Mouse (Mus musculus): Measurements from ENCODE around the gene Strbp. TPM values are rescaled to one million over a fixed set of nuclear protein-coding genes. Genes with fewer than 3 reads are reported as not detected.
A peak's percentile ranks its signal among the peaks of the same experiment; 100 is the strongest.
"Not testable (repeated sequence)": the region's sequence is repeated elsewhere in the genome, so short reads cannot be mapped to it uniquely, and the experiment has no call there.

Strbp gene
- polyA plus RNA-seq, 1 experiment from 2014 or later = 32.3 TPM

GRCm38 (mm10) chr2:37518561-37519285 is 184.9 kb downstream of the Strbp start:
- Histone ChIP-seq H3K4me2 (no peak overlapping the region), H3K4me1 (replicated peaks) (peaks cover 13% of the 10 kb centered on the region), H3K9me3 (replicated peaks) (no peaks in the 10 kb centered on the region), H3K27ac (ENCODE audit: poor library complexity, severe bottlenecking) (no peak overlapping the region), H3K4me3 (no peak overlapping the region), H3K27me3 (replicated peaks) (no peaks in the 10 kb centered on the region), H3K9ac (no peak overlapping the region), H3K36me3 (peaks cover 19% of the 10 kb centered on the region)
- ATAC-seq (ENCODE audit: insufficient number of reproducible peaks, low FRiP score) = no peak
- WGBS = 94% methylated on average over 4 of the region's 4 CpGs

GRCm38 (mm10) chr2:37516922-37517462 is 186.7 kb downstream of the Strbp start:
- peak overlapping the region; percentile 33 for H3K27ac ChIP-seq (ENCODE audit: poor library complexity, severe bottlenecking)
- 0 out of 2 replicates have a peak overlapping the region, but pooled peaks have one; percentile 15 for H3K4me2 ChIP-seq
- no peak overlapping the region for H3K4me3 ChIP-seq
- peaks cover 25% of the 10 kb centered on the region for H3K36me3 ChIP-seq
- WGBS = 36% methylated on average over 4 of the region's 4 CpGs
- H3K27me3 ChIP-seq (replicated peaks) = no peaks in the 10 kb centered on the region
- ATAC-seq (ENCODE audit: insufficient number of reproducible peaks, low FRiP score) = no peak
- H3K9ac ChIP-seq = no peak overlapping the region
- H3K4me1 ChIP-seq (replicated peaks) = peaks cover 17% of the 10 kb centered on the region
- no peaks in the 10 kb centered on the region for H3K9me3 ChIP-seq (replicated peaks)

- Histone ChIP-seq H3K9ac (0 out of 2 replicates have a peak within 1 kb of the TSS, but pooled peaks have one; percentile 30), H3K36me3 (peaks cover 27% of the 10 kb centered on the region), H3K4me3 (peak within 1 kb of the TSS; percentile 34), H3K9me3 (replicated peaks) (no peaks in the 10 kb centered on the region), H3K4me2 (peak within 1 kb of the TSS; percentile 52), H3K4me1 (replicated peaks) (peaks cover 17% of the 10 kb centered on the region), H3K27me3 (replicated peaks) (no peaks in the 10 kb centered on the region), H3K27ac (ENCODE audit: poor library complexity, severe bottlenecking) (peak within 1 kb of the TSS; percentile 33)
- 21% methylated on average over 11 of the region's 11 CpGs for WGBS
- ATAC-seq (ENCODE audit: insufficient number of reproducible peaks, low FRiP score) = peak; percentile 76
Measured at GRCm38 (mm10) chr2:37516030-37516710, 187.5 kb downstream of the Strbp start, which contains the start of gene Gpr21. Gene Gpr21 (plus strand): TSS chr2:37516332.

DNA sequence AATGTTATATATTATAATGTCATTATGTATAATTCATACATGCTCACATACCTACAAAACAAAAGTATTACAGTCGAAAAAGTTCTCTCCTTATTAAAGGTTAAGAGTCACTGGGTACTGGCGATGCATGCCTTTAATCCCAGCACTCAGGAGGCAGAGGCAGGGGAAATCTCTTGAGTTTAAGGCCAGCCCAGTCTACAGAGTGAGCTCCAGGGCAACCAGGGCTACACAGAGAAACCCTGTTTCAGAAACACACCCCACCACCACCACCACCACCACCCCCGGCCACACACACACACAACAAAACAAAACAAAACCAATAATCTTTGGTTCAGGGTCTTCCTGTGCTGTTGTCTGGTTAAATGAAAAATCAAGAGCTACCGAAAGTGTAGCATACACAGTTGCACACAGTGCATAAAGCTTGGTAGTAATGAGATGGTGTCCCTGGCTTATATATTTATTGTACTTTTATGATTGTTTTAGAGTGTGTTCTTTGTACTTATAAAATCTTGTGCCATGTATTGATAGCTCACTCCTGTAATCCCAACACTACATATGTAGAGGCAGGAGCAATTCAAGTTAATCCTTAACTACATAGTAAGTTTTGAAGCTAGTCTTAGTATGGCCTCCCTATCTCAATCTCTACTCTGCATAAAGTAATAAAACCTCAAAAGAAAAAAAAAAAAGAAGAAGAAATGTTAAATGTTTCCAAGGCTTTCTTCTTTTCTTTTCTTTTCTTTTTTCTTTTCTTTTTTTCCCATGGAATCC is 192.3 kb downstream of the Strbp start:
- H3K27ac ChIP-seq (ENCODE audit: poor library complexity, severe bottlenecking) = no peak overlapping the region
- H3K4me2 ChIP-seq = no peak overlapping the region
- ATAC-seq (ENCODE audit: insufficient number of reproducible peaks, low FRiP score) = no peak
- H3K36me3 ChIP-seq = peaks cover 25% of the 10 kb centered on the region
- H3K9me3 ChIP-seq (replicated peaks) = no peaks in the 10 kb centered on the region
- H3K4me1 ChIP-seq (replicated peaks) = peaks cover 8% of the 10 kb centered on the region
- WGBS = 87% methylated on average over 4 of the region's 4 CpGs
- no peak overlapping the region for H3K4me3 ChIP-seq
- H3K9ac ChIP-seq = no peak overlapping the region
- H3K27me3 ChIP-seq (replicated peaks) = no peaks in the 10 kb centered on the region

- peaks cover 30% of the 10 kb centered on the region for H3K36me3 ChIP-seq
- 85% methylated on average over 2 of the region's 2 CpGs for WGBS
- H3K27me3 ChIP-seq (replicated peaks); H3K27ac ChIP-seq (ENCODE audit: poor library complexity, severe bottlenecking); H3K9me3 ChIP-seq (replicated peaks); H3K4me3 ChIP-seq; H3K4me1 ChIP-seq (replicated peaks); H3K4me2 ChIP-seq; H3K9ac ChIP-seq; ATAC-seq (ENCODE audit: insufficient number of reproducible peaks, low FRiP score): not testable (repeated sequence)
Measured at GRCm38 (mm10) chr2:37505856-37506255, 197.8 kb downstream of the Strbp start.

GRCm38 (mm10) chr2:37497321-37497720 is 206.3 kb downstream of the Strbp start:
- ATAC-seq (ENCODE audit: insufficient number of reproducible peaks, low FRiP score) = no peak
- 90% methylated on average over 4 of the region's 4 CpGs for WGBS
- Histone ChIP-seq H3K36me3 (peaks cover 51% of the 10 kb centered on the region), H3K4me1 (replicated peaks) (no peaks in the 10 kb centered on the region), H3K4me2 (no peak overlapping the region), H3K9ac (no peak overlapping the region), H3K9me3 (replicated peaks) (no peaks in the 10 kb centered on the region), H3K27me3 (replicated peaks) (no peaks in the 10 kb centered on the region), H3K27ac (ENCODE audit: poor library complexity, severe bottlenecking) (no peak overlapping the region), H3K4me3 (no peak overlapping the region)

DNA sequence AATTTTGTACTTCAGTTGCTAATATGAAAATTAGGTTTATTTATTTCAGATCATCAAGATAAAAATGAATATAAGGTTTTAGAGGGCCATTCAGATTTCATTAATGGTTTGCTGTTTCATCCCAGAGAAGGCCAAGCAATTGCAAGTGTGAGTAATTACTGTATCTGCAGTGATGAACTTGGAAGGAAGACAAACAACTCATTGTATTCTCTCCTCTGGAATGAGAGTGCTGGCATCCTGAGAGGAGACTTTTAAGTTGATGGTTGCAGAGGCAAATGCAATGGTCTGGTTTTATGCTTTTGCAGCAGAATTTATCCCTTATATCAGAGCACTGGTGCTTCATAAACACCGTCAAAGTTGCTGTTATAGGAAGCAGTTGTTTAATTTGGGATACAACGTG is 214.7 kb downstream of the Strbp start:
- ATAC-seq (ENCODE audit: insufficient number of reproducible peaks, low FRiP score) = no peak
- 94% methylated on average over 2 of the region's 2 CpGs for WGBS
- peaks cover 50% of the 10 kb centered on the region for H3K36me3 ChIP-seq

GRCm38 (mm10) chr2:37486408-37486807 is 217.3 kb downstream of the Strbp start:
- no peak for ATAC-seq (ENCODE audit: insufficient number of reproducible peaks, low FRiP score)
- Histone ChIP-seq H3K4me1 (replicated peaks) (no peaks in the 10 kb centered on the region), H3K4me2 (no peak overlapping the region), H3K9me3 (replicated peaks) (no peaks in the 10 kb centered on the region), H3K36me3 (peaks cover 45% of the 10 kb centered on the region), H3K27ac (ENCODE audit: poor library complexity, severe bottlenecking) (no peak overlapping the region), H3K9ac (no peak overlapping the region), H3K4me3 (no peak overlapping the region), H3K27me3 (replicated peaks) (no peaks in the 10 kb centered on the region)

More for the DNA sequence above, 214.7 kb downstream of the Strbp start:
- Histone ChIP-seq H3K27me3 (replicated peaks) (no peaks in the 10 kb centered on the region), H3K27ac (ENCODE audit: poor library complexity, severe bottlenecking) (no peak overlapping the region), H3K9ac (no peak overlapping the region), H3K4me1 (replicated peaks) (no peaks in the 10 kb centered on the region), H3K4me3 (no peak overlapping the region), H3K4me2 (no peak overlapping the region), H3K9me3 (replicated peaks) (no peaks in the 10 kb centered on the region)

DNA sequence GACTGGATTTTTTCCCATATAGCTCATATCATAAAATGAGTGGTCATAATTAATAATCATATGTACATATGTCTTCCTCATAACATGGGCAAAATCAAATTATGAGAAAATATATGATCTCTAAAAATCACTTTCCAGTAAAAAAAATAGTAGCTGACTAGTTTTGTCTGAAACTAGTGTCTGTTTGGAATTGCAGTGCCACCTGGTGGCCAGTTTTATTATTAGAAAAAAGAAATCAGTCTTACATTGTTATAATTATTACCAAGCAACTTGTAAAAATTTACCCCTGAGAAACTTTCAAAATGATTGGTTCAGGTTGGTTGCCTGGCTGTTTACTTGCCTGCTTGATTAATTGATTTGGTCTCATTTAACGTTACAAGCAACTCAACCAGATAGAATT is 218.3 kb downstream of the Strbp start:
- WGBS = 75% methylated on average over 1 of the region's 1 CpGs
- H3K4me2 ChIP-seq = no peak overlapping the region
- no peaks in the 10 kb centered on the region for H3K9me3 ChIP-seq (replicated peaks)
- no peaks in the 10 kb centered on the region for H3K4me1 ChIP-seq (replicated peaks)
- no peaks in the 10 kb centered on the region for H3K27me3 ChIP-seq (replicated peaks)
- H3K36me3 ChIP-seq = peaks cover 46% of the 10 kb centered on the region
- H3K9ac ChIP-seq = no peak overlapping the region
- no peak overlapping the region for H3K27ac ChIP-seq (ENCODE audit: poor library complexity, severe bottlenecking)
- no peak overlapping the region for H3K4me3 ChIP-seq
- ATAC-seq (ENCODE audit: insufficient number of reproducible peaks, low FRiP score) = no peak

GRCm38 (mm10) chr2:37484165-37484564 is 219.5 kb downstream of the Strbp start:
- Histone ChIP-seq H3K4me3 (no peak overlapping the region), H3K27ac (ENCODE audit: poor library complexity, severe bottlenecking) (no peak overlapping the region), H3K36me3 (peaks cover 34% of the 10 kb centered on the region), H3K9me3 (replicated peaks) (no peaks in the 10 kb centered on the region), H3K9ac (no peak overlapping the region), H3K4me2 (no peak overlapping the region), H3K27me3 (replicated peaks) (no peaks in the 10 kb centered on the region), H3K4me1 (replicated peaks) (no peaks in the 10 kb centered on the region)
- no peak for ATAC-seq (ENCODE audit: insufficient number of reproducible peaks, low FRiP score)
- 89% methylated on average over 2 of the region's 2 CpGs for WGBS

GRCm38 (mm10) chr2:37480039-37480438 is 223.6 kb downstream of the Strbp start:
- Histone ChIP-seq H3K4me1 (replicated peaks) (0 out of 2 replicates have a peak, but pooled peaks cover 4% of the 10 kb centered on the region), H3K4me3 (no peak overlapping the region), H3K9ac (no peak overlapping the region), H3K9me3 (replicated peaks) (no peaks in the 10 kb centered on the region), H3K27ac (ENCODE audit: poor library complexity, severe bottlenecking) (no peak overlapping the region), H3K4me2 (no peak overlapping the region), H3K27me3 (replicated peaks) (no peaks in the 10 kb centered on the region), H3K36me3 (peaks cover 52% of the 10 kb centered on the region)
- WGBS = 90% methylated on average over 2 of the region's 2 CpGs
- no peak for ATAC-seq (ENCODE audit: insufficient number of reproducible peaks, low FRiP score)

Data from heart, embryonic 12.5 days (tissue).